Mouse (Mus musculus) embryonic fibroblast, embryonic 13.5 days (primary cell): Measurements from ENCODE around the gene Ttyh1. TPM values are rescaled to one million over a fixed set of nuclear protein-coding genes. Genes with fewer than 3 reads are reported as not detected.
A peak's percentile ranks its signal among the peaks of the same experiment; 100 is the strongest.

ENCODE experiments used
- H3K27ac ChIP-seq: 2 replicates; pipeline ENCODE4 v1.5.1; 2012; ENCODE audit warnings: low read length, control low read depth, inconsistent platforms; ENCODE audit not compliant: insufficient read depth
- H3K4me1 ChIP-seq: 2 replicates; pipeline ENCODE4 v1.6.1; 2011; ENCODE audit warnings: low read length; ENCODE audit not compliant: control insufficient read depth, insufficient read depth
- H3K4me3 ChIP-seq: 2 replicates; pipeline ENCODE4 v1.5.1; 2011; ENCODE audit warnings: mild to moderate bottlenecking, control low read depth, low read length; ENCODE audit not compliant: insufficient read depth
- CTCF ChIP-seq: IDR thresholded peaks from 2 replicates; pipeline ENCODE4 v1.5.1; 2011; ENCODE audit warnings: mild to moderate bottlenecking, control low read depth, low read length, moderate library complexity, borderline replicate concordance; ENCODE audit not compliant: insufficient read depth
- POLR2A ChIP-seq: IDR thresholded peaks from 2 replicates; pipeline ENCODE4 v1.6.1; 2011; ENCODE audit warnings: low read depth, mild to moderate bottlenecking, control low read depth, low read length, moderate library complexity
- polyA plus RNA-seq: library from polyadenylated mRNA; stranded (reverse); fragments of >200 nt; gene quantifications from 2 replicates; pipeline ENCODE4 v1.2.4, GENCODE M21; 2011; ENCODE audit warnings: low read depth; ENCODE audit not compliant: missing spikeins, insufficient read length

Ttyh1 gene
- polyA plus RNA-seq, 1 experiment = 1.9 TPM

DNA sequence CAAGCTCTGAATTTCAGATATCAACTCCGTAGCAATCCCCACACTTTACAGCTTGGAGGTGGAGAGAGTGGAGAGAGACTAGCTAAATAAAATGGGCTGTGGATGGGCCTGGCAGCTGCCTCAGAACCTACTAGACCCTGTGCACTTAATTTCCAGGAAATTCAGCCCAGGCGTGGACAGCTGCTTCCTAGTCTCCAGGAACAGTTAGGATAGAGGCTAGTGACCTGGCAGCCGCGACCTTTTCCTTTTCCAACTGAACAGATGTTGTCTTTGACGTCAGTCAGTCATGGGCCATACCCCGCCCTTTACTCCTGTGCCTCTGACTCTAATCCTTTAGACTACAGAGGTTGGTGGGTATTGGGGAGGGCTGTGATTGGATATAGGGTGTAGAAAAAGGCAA lies 9.7 kb downstream of the Ttyh1 start:
- no peak overlapping the region for H3K27ac ChIP-seq
- no peaks in the 10 kb centered on the region for H3K4me1 ChIP-seq
- no peak overlapping the region for H3K4me3 ChIP-seq
- no peak for TF ChIP-seq POLR2A
- TF ChIP-seq CTCF = no peak

DNA sequence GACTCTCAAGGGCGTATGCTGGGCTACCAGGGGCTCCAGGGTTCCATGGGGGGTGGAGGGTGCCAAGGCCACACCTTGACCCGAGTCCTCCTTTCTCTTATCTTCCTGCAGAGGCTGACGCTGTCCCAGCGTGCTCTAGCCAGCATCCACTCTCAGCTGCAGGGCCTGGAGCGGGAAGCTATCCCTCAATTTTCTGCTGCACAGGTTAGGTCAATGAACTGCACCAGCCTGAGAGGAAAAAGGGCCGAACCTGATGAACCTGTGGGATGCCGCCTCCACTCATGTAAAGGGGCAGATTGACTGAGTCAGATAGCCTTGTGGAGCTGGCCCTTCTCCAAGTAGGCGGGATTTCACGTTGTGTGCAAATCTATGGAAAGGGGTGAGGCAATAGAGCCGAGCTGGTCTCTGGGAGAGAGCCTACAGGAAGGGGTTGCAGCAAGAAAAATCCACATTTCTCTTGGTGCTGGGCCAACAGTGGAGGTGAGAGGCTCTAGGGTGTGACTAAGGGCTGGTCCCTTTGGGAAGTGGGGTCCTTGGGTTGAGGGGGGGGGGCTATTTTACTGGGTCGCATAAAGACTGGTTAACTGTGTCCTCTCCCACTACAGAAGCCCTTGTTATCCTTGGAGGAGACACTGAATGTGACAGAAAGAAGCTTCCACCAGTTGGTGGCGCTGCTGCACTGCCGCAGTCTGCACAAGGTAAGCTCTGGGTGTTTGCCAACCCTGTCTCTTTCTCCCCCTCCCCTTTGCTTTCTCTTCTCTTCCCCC lies 11.7 kb downstream of the Ttyh1 start:
- no peak for TF ChIP-seq POLR2A
- TF ChIP-seq CTCF = peak; percentile 94
- no peaks in the 10 kb centered on the region for H3K4me1 ChIP-seq
- H3K27ac ChIP-seq = no peak overlapping the region
- no peak overlapping the region for H3K4me3 ChIP-seq

DNA sequence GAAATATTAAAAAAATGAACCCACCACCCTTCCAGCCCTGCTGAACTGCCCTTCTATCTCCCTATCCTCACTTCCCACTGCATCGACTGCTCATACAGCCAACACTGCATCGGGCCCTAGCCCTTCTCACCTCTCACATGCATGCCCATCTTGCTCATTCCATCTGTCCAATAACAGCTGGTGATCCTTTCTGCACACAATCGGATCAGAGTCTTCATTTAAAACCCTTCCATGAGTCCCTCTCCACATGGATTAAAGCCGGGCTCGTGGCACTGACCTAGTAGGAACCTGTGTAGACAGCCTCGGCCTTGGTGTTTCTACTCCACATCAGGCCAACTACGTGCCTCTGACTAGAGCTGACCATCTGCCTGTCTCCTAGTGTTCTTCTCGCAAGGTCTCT lies 12.8 kb downstream of the Ttyh1 start:
- H3K27ac ChIP-seq = no peak overlapping the region
- H3K4me3 ChIP-seq = no peak overlapping the region
- TF ChIP-seq POLR2A (no peak), CTCF (no peak)
- H3K4me1 ChIP-seq = no peaks in the 10 kb centered on the region

DNA sequence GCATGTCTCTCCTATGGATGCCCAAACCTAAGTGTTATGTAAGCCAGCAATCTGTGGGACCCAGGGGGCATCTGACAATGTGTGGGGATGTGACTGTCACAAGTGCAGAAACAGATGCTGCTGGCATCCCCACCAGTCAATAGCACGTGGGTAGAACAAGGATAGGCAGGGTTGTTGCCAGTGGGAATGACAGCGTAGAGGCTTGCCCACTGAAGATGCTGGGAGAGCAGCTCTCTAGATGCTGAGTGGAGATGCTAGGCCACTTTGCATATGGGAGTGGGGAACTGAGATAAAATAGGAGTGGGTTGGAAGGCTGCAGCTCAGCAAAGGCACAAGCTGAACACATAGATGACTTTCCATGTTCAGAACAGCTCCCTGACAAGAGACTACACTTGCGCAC lies 13.4 kb downstream of the Ttyh1 start:
- TF ChIP-seq POLR2A (no peak), CTCF (no peak)
- no peaks in the 10 kb centered on the region for H3K4me1 ChIP-seq
- H3K4me3 ChIP-seq = no peak overlapping the region
- H3K27ac ChIP-seq = no peak overlapping the region

DNA sequence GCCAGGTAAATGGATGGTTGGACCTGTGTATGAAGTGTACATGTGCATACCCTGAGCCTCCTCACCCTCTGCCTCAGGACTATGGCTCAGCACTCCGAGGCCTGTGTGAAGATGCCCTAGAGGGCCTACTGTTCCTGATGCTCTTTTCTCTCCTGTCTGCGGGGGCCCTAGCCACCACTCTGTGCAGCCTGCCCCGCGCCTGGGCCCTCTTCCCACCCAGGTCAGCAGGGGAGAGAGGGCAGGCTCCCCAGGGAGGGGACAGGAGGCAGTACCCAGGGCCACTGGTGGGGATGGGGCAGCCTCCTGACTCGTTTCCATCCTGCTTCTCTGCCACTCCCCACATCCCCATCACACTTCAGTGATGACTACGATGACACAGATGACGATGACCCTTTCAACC lies 13.8 kb downstream of the Ttyh1 start:
- TF ChIP-seq POLR2A (no peak), CTCF (no peak)
- H3K4me3 ChIP-seq = no peak overlapping the region

DNA sequence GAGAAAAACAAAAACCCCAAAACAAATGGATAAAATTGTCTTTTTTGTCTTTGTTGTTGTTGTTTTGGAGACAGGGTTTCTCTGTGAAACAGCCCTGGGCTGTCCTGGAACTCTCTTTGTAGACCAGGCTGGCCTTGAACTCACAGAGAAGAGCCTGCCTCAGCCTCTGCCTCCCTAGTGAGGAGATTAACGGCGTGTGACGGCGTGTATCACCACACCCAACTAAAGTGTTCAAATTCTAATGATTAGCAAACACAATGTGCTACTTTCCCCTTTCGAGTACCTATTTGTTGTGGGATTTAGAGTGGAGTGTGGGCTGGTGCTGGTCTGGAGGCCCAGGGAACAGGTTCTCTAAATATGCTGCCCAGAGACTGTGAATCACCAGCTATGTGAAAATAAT lies 15.7 kb downstream of the Ttyh1 start:
- H3K4me1 ChIP-seq = 0 out of 2 replicates have a peak, but pooled peaks cover 3% of the 10 kb centered on the region
- H3K27ac ChIP-seq = no peak overlapping the region
- TF ChIP-seq CTCF (no peak), POLR2A (no peak)
- H3K4me3 ChIP-seq = no peak overlapping the region

More for the DNA sequence above, 13.8 kb downstream of the Ttyh1 start:
- Histone ChIP-seq H3K4me1 (no peaks in the 10 kb centered on the region), H3K27ac (no peak overlapping the region)

DNA sequence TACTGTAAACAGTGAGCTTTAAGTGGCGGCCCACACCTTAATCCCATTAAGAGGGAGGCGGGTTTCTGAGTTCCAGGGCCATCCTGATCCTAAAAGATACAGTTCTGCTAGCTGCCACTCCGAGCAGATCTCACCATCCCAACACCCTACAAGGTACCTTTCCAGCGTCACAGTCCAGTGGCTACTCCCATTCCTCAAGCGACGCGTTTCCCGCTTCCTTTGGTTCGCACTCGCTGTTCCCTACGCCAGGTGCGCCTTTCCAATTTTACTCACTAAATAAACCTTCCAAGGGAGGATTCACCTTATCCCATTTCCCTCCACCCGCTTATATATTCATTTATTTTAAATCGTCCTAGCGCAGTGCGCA lies 17.2 kb downstream of the Ttyh1 start:
- Histone ChIP-seq H3K4me3 (peak overlapping the region; percentile 74), H3K4me1 (0 out of 2 replicates have a peak, but pooled peaks cover 3% of the 10 kb centered on the region), H3K27ac (peak overlapping the region; percentile 51; the same call in 1 of the 2 replicates)
- TF ChIP-seq POLR2A = no peak
- no peak for TF ChIP-seq CTCF

DNA sequence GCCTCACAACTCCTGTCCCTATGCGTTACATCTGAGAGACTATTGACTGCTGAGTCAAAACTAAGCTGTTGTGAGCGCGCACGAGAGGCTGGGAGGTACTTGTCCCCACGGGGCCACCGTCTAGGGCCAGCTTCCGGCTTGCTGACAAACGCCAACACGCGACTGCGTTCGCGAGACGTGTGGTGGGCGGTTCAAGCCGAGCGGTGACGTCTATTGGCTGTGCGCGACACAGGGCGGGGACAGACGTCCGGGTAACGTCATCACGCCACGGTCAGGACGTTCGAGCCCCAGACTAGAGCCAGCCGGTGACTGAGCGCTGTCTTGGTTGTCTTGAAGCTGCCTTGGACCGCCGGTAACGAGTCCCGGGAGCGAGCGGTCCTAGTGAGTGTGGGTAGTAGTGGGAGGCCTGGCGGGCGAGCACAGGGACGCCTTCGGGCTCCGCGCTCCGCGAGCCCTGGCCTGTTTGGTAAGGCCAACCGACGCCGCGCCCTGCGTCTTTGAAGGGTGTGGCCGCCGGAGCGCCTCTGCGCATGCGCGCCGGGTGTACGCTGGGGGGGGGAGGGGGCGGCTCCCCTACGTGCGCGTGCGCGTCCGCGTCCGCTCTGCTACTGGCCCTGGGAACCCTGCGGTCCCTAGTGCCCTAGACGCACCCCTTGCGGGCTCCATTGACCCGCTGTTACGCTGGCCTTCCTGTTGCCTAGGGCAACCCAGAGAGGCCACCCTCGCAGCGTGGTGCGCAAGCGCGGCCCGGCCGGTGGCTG lies 17.7 kb downstream of the Ttyh1 start, which contains the start of gene Leng8:
Leng8 (plus strand) TSS at position 269 of the 761 bp plus-strand sequence.
- TF ChIP-seq CTCF = no peak
- peak; percentile 75 for TF ChIP-seq POLR2A
- Histone ChIP-seq H3K27ac (peak within 1 kb of the TSS; percentile 82), H3K4me1 (0 out of 2 replicates have a peak, but pooled peaks cover 3% of the 10 kb centered on the region), H3K4me3 (peak within 1 kb of the TSS; percentile 74)

DNA sequence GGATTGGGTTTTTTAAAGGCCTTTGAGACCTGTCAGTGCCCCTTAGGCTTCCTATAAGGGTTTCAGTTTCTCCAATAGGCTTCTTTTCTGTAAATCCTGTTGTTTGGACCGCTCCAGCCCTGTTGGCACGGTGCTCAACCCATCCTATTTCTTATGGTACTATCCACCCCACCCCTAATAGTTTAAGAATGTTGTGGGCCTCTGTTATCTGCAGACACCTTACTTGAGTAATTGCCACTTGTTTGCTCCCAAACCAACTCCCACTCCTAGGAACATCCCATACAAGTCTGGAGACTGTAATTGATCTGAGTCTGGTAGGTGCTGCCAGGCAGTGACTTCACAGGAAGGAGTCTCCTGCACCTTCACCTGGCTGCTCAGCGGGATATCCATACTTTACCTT lies 18.5 kb downstream of the Ttyh1 start:
- TF ChIP-seq CTCF = no peak
- TF ChIP-seq POLR2A = no peak
- Histone ChIP-seq H3K4me3 (peak overlapping the region; percentile 67), H3K4me1 (0 out of 2 replicates have a peak, but pooled peaks cover 3% of the 10 kb centered on the region), H3K27ac (peak overlapping the region; percentile 10; the same call in 1 of the 2 replicates)

DNA sequence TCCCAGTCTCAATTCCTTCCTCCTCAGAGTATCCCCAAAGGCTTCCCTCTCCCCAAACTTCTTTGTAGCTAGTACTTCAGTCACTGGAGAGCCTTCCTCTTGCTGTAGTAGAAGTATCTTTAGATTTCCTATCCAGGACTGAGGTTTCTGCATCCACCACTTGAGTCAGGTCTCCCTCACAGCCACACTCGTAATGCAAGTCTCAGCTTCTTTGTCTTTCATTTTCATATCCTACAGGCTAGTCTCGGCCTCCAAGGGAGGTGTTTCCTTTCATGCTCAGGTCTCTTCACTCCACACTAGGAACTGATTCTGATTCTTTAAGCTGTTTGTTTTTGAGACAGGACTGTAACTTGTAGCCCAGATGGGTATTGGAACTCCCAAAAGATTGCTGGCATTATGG lies 19.0 kb downstream of the Ttyh1 start:
- Histone ChIP-seq H3K4me3 (peak overlapping the region; percentile 67), H3K4me1 (0 out of 2 replicates have a peak, but pooled peaks cover 3% of the 10 kb centered on the region), H3K27ac (no peak overlapping the region)
- TF ChIP-seq POLR2A (no peak), CTCF (no peak)
